Mouse (Mus musculus) stomach, embryonic 16.5 days (tissue): Measurements from ENCODE around the gene Fhl3. TPM values are rescaled to one million over a fixed set of nuclear protein-coding genes. Genes with fewer than 3 reads are reported as not detected.

Experiments used
- ATAC-seq: fragments of 200-750 bp; cut with Nextera tagmentation; 2 replicates; pipeline ENCODE4 v1.8.0; 2017; ENCODE audit warnings: moderate number of reproducible peaks, moderate TSS enrichment; ENCODE audit not compliant: insufficient read depth, low FRiP score
- H3K27ac ChIP-seq: fragments of 300-500 bp; sonication (generic); 2 replicates; pipeline ENCODE4 v1.5.1; 2014; ENCODE audit warnings: low read length
- H3K27me3 ChIP-seq: fragments of 300-500 bp; sonication (generic); 2 replicates; pipeline ENCODE4 v1.6.1; 2014; ENCODE audit warnings: low read length, control low read depth, mixed read lengths; ENCODE audit not compliant: control insufficient read depth, insufficient read depth
- H3K36me3 ChIP-seq: fragments of 300-500 bp; sonication (generic); 2 replicates; pipeline ENCODE4 v1.6.1; 2014; ENCODE audit warnings: low read length; ENCODE audit not compliant: control insufficient read depth, insufficient read depth
- H3K4me1 ChIP-seq: fragments of 300-500 bp; sonication (generic); 2 replicates; pipeline ENCODE4 v1.6.1; 2014; ENCODE audit warnings: low read length, control low read depth, mixed read lengths; ENCODE audit not compliant: control insufficient read depth, insufficient read depth
- H3K4me2 ChIP-seq: fragments of 300-500 bp; sonication (generic); 2 replicates; pipeline ENCODE4 v1.6.1; 2014; ENCODE audit warnings: low read depth, low read length, mixed read lengths
- H3K4me3 ChIP-seq: fragments of 300-500 bp; sonication (generic); replicated peaks from 2 replicates; pipeline ENCODE4 v1.5.1; 2014; ENCODE audit warnings: mild to moderate bottlenecking, low read length
- H3K9ac ChIP-seq: fragments of 300-500 bp; sonication (generic); 2 replicates; pipeline ENCODE4 v1.6.1; 2014; ENCODE audit warnings: low read length
- H3K9me3 ChIP-seq: fragments of 300-500 bp; sonication (generic); replicated peaks from 2 replicates; pipeline ENCODE4 v1.6.1; 2016; ENCODE audit warnings: low read length, control low read depth; ENCODE audit not compliant: control insufficient read depth
- WGBS: fragments of 180-500 bp; shearing (Covaris S2); extraction: QIAGEN DNeasy Blood & Tissue Kit; methylation state at CpG from one replicate; pipeline ENCODE4 v1.1.7; 2014; 5-methylcytosine and 5-hydroxymethylcytosine counted together
- polyA plus RNA-seq: library from polyadenylated mRNA; unstranded; fragments of >200 nt; fragmentation: Nextera tagmentation; extraction: Ambion mirVana; gene quantifications from 2 replicates; pipeline ENCODE4 v1.2.1, GENCODE M21; 2015

The Fhl3 gene
- polyA plus RNA-seq, 1 experiment from 2014 or later, result 10.8 TPM

DNA sequence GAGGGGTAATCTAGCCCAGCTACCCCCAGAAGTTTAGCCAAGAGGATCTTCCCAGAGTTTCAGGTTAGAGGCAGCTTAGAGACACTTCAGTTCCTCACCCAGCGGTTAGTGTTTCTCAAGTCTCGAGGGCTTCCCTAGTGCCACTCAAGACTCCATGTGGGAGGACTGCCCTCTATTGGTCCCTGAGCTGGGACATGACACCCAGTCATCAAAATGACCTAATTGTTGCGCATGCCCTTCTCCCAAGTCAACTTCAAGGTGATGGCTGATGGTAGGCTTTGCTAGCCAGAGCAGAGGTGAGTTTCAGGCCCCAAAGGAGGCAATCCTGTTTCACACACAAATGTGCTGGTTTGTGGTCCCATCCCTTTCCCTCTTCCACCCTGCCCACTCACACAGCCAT lies 37.5 kb upstream of the Fhl3 start:
- peaks cover 14% of the 10 kb centered on the region for H3K4me1 ChIP-seq
- no peak for ATAC-seq
- H3K4me3 ChIP-seq, result no peak overlapping the region
- 48% methylated on average over 3 of the region's 3 CpGs for WGBS
- H3K4me2 ChIP-seq, result no peak overlapping the region
- H3K27ac ChIP-seq, result no peak overlapping the region
- H3K36me3 ChIP-seq, result no peaks in the 10 kb centered on the region
- H3K27me3 ChIP-seq, result peaks cover 67% of the 10 kb centered on the region
- H3K9me3 ChIP-seq, result no peaks in the 10 kb centered on the region
- H3K9ac ChIP-seq, result no peak overlapping the region

DNA sequence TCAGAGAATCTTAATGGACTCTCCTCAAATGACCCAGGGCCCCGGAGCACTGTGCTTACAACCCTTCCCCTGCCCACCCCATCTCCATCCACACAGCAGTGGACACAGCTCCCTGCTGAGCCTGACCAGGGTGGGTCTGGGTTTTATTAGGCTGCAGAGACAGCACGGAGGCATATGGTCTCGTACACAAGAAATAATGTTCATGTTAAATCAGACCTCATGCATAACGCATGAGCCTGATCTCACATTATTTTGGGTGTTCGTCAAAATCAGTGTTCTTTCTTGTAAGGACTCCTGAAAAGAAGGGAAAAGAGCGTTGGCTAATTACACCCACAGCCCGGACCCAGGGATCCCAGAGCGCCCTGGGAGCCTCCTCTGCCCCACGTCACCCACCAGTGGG lies 36.3 kb upstream of the Fhl3 start:
- no peak overlapping the region for H3K4me3 ChIP-seq

DNA sequence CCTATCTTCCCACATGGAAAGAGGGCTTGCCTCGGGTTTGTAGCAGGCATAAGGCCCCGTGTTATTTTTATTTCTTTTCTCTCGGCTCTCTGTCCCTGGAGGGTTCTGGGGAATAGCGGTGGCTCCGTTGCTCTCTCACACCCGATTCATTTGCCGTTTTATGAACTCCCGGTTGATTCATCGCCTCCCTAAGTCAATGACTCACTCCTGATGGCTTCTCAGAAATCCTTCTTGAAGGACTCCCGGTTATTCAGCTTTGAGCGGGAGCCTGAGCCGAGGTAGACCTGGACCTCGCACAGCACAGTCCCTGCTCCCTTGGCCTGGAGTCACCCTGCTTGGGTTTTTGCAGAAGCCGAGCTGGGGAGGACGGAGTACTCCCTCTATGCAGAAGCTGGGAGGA lies 35.9 kb upstream of the Fhl3 start:
- ATAC-seq, result no peak
- H3K27me3 ChIP-seq, result peaks cover 53% of the 10 kb centered on the region
- 74% methylated on average over 15 of the region's 15 CpGs for WGBS

More for the DNA sequence above, 36.3 kb upstream of the Fhl3 start:
- H3K36me3 ChIP-seq, result no peaks in the 10 kb centered on the region
- no peak overlapping the region for H3K9ac ChIP-seq
- no peak overlapping the region for H3K27ac ChIP-seq
- peaks cover 57% of the 10 kb centered on the region for H3K27me3 ChIP-seq
- H3K4me1 ChIP-seq, result peaks cover 6% of the 10 kb centered on the region
- no peak overlapping the region for H3K4me2 ChIP-seq
- no peak for ATAC-seq
- no peaks in the 10 kb centered on the region for H3K9me3 ChIP-seq
- 78% methylated on average over 9 of the region's 9 CpGs for WGBS

DNA sequence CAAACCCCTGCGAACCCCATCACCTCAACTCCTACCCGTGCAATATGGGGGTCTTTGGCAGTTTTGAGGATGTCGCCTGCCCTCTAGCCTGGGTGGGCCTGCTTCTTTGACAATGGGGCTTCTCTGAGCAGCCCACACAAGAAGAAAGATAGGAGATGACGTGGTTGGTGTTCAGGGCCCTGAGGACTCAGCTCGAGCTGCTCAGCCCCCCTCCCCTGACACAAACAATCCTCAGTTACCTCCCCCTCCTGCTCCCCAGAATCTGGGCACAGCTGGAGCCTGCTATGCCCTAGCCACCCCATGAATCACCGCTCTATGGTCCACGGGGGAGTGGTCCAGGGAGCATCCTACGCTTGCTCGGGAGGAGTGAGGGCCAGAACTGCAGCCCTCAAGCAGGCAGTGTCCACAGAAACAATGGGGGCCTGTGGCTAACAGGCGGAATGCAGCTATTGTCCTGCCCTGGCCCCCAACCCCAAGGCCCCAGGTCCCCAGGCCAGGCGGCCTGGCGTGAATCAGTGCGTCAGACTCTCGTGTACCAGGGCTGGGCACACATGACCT lies 32.9 kb upstream of the Fhl3 start:
- Histone ChIP-seq H3K4me3 (no peak overlapping the region), H3K9ac (no peak overlapping the region), H3K27me3 (peaks cover 37% of the 10 kb centered on the region), H3K27ac (no peak overlapping the region), H3K4me1 (0 out of 2 replicates have a peak, but pooled peaks cover 6% of the 10 kb centered on the region), H3K9me3 (no peaks in the 10 kb centered on the region), H3K36me3 (no peaks in the 10 kb centered on the region), H3K4me2 (no peak overlapping the region)
- ATAC-seq, result no peak
- 42% methylated on average over 14 of the region's 14 CpGs for WGBS

More for the DNA sequence above, 35.9 kb upstream of the Fhl3 start:
- Histone ChIP-seq H3K4me1 (peaks cover 3% of the 10 kb centered on the region; the same call in 1 of the 2 replicates), H3K36me3 (no peaks in the 10 kb centered on the region), H3K4me2 (no peak overlapping the region), H3K9ac (no peak overlapping the region), H3K9me3 (no peaks in the 10 kb centered on the region), H3K27ac (no peak overlapping the region), H3K4me3 (no peak overlapping the region)

DNA sequence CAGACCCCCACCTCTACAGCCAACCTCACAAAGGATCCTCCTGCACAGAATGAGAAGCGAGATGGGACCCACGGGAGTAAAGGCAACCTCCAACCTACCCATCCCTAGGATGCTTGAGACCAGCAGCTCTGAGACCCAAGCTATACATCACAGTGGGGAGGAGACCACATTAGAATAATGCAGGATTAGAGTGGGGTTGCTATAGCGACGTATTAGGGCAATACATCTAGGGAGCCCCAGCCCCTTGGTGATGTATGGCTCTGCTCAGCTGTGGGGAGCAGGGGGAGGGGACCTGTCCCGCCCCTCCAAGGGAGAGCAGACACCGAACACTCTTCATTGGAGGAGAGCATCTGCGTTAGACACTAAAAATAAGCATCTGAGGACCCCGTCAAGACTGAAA lies 32.4 kb upstream of the Fhl3 start:
- H3K27me3 ChIP-seq, result peaks cover 35% of the 10 kb centered on the region
- H3K4me3 ChIP-seq, result no peak overlapping the region
- no peaks in the 10 kb centered on the region for H3K36me3 ChIP-seq
- 21% methylated on average over 8 of the region's 8 CpGs for WGBS
- H3K9me3 ChIP-seq, result no peaks in the 10 kb centered on the region
- ATAC-seq, result no peak
- no peak overlapping the region for H3K9ac ChIP-seq
- no peak overlapping the region for H3K4me2 ChIP-seq
- H3K27ac ChIP-seq, result no peak overlapping the region
- 0 out of 2 replicates have a peak, but pooled peaks cover 6% of the 10 kb centered on the region for H3K4me1 ChIP-seq

DNA sequence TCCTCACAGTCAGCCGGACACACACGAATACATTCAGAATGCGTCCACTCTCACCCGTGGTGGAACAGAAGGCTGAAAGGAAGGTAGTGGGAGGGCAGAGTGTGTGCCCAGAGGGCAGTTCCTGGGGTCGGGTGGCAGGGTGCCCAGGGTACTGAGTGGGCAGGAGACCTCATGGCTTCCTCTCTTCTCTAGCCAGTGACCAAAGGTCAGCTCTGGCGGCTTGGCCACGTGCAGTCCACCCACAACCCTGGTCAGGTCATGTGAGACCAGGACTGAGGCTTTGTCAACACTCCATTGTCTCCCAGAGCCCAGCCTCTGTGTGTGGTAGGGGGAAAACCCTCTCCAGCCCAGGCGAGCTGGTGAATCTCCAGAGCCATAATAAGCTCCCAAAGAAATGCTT lies 30.3 kb upstream of the Fhl3 start:
- Histone ChIP-seq H3K9ac (no peak overlapping the region), H3K27ac (no peak overlapping the region), H3K36me3 (no peaks in the 10 kb centered on the region), H3K4me1 (0 out of 2 replicates have a peak, but pooled peaks cover 6% of the 10 kb centered on the region), H3K9me3 (no peaks in the 10 kb centered on the region), H3K27me3 (peaks cover 22% of the 10 kb centered on the region), H3K4me2 (no peak overlapping the region), H3K4me3 (no peak overlapping the region)
- WGBS, result 60% methylated on average over 8 of the region's 8 CpGs
- ATAC-seq, result no peak

DNA sequence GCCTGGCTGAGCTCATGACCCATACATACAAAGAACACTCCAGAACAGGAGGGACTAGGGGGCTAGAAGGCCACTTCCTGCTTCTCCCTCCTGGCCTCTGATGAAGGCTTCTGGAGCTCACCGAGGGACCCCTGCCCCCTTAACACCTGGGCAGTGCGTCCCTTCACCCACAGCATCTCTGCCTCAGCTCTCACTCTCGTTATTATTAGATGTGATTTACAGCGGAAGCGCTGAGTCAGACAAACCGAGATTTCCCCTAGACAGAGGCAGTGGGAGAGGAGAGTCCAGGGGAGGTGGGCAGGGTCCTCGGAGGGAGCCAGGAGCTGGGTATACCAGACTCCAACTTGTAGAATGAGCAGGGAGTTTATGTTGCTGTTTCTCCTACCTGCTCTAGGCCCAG lies 28.9 kb upstream of the Fhl3 start:
- Histone ChIP-seq H3K9ac (no peak overlapping the region), H3K9me3 (no peaks in the 10 kb centered on the region), H3K4me2 (no peak overlapping the region), H3K4me1 (0 out of 2 replicates have a peak, but pooled peaks cover 6% of the 10 kb centered on the region), H3K27me3 (peaks cover 18% of the 10 kb centered on the region; the same call in 1 of the 2 replicates), H3K36me3 (no peaks in the 10 kb centered on the region), H3K27ac (no peak overlapping the region), H3K4me3 (no peak overlapping the region)
- no peak for ATAC-seq
- WGBS, result 25% methylated on average over 7 of the region's 7 CpGs

DNA sequence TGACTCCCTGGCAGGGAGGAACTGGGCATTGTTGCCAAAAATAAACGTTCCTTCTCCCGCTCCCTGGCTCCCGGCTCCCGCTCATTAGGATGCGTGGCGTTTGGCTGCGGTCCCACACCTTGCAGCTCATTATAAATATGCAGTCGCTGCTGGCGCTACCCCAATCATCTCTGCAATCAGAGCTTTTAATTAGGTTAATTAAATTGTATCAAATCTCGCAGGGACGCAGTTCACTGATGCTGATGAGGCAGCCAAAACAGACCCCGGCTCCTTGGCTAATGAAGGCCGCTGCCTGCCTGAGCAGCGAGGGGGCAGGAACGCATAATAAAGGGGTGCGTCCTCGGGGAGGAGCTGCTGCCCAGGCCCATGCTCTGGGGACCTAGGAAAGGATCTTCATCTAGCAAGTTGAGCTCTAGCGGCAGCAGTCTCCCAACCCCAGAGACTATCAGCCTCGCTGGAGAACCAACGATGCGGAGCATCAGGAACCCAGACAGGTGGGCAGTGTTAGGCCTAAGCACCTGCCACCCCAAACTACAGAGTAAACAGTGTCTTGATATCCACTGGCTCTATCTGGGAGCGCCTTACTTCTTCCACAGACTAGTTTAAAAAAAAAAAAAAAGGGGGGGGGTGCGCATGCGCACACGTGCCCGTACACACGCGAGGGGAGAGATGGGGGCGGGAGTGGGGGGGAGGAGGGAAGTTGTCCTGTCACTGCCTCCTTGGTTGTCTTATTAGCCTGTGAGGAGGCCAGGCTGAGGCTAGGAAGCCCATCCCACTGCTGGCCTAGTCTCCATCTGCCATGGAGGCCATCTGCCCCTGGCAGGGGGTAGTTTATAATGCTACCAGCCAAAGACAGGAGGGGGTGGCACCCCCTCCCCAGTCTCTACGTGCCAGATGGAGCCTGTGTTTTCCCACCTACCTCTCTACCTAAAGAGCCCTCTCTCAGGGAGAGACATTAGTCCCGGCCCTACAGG lies 27.9 kb upstream of the Fhl3 start:
- H3K9ac ChIP-seq, result peak overlapping the region; percentile 38; the same call in 1 of the 2 replicates
- H3K27me3 ChIP-seq, result peaks cover 14% of the 10 kb centered on the region; the same call in 1 of the 2 replicates
- no peak; the same call in 1 of the 2 replicates for ATAC-seq
- peak overlapping the region; percentile 16; the same call in 1 of the 2 replicates for H3K4me2 ChIP-seq
- WGBS, result 6% methylated on average over 28 of the region's 31 CpGs
- 0 out of 2 replicates have a peak, but pooled peaks cover 6% of the 10 kb centered on the region for H3K4me1 ChIP-seq
- no peaks in the 10 kb centered on the region for H3K9me3 ChIP-seq
- H3K36me3 ChIP-seq, result peaks cover 4% of the 10 kb centered on the region; the same call in 1 of the 2 replicates
- no peak overlapping the region for H3K27ac ChIP-seq
- no peak overlapping the region for H3K4me3 ChIP-seq
